Mouse (Mus musculus) cerebellum, postnatal 14 days (tissue): Measurements from ENCODE around the gene Igbp1.

Experiments
- DNase-seq, 2 experiments: peaks; one replicate each; pipeline ENCODE4 v3.0.0; 2021; ENCODE audit warnings: mixed read lengths in 2 of 2

Gene Igbp1

GRCm38 (mm10) chrX:100494068-100494978, at the start of gene Igbp1:
Gene Igbp1, plus strand, starts transcription at chrX:100494291.
- DNase-seq, result peak; percentile 75 to 77

- no peak for DNase-seq
These were observed 26.0 kb upstream of the Igbp1 start for GRCm38 (mm10) chrX:100468047-100468446.

GRCm38 (mm10) chrX:100470126-100470525, 24.0 kb upstream of the Igbp1 start:
- no peak for DNase-seq

GRCm38 (mm10) chrX:100471491-100471890, 22.6 kb upstream of the Igbp1 start:
- no peak for DNase-seq

- no peak for DNase-seq
These were observed 18.4 kb upstream of the Igbp1 start for GRCm38 (mm10) chrX:100475569-100476223.

GRCm38 (mm10) chrX:100480317-100480716, 13.8 kb upstream of the Igbp1 start:
- peak; percentile 68 to 78 for DNase-seq

GRCm38 (mm10) chrX:100493500-100494067, 507 bp upstream of the Igbp1 start:
- DNase-seq, result no peak

- no peak for DNase-seq
These were observed 10.2 kb downstream of the Igbp1 start for GRCm38 (mm10) chrX:100504175-100504851.

- DNase-seq, result no peak
These were observed 14.1 kb downstream of the Igbp1 start for GRCm38 (mm10) chrX:100508164-100508563.

GRCm38 (mm10) chrX:100509921-100510320, 15.8 kb downstream of the Igbp1 start:
- no peak for DNase-seq

GRCm38 (mm10) chrX:100516683-100517082, 22.6 kb downstream of the Igbp1 start:
- no peak for DNase-seq

- DNase-seq, result no peak
These were observed 23.5 kb downstream of the Igbp1 start for GRCm38 (mm10) chrX:100517626-100518025.

GRCm38 (mm10) chrX:100518532-100518931, 24.4 kb downstream of the Igbp1 start:
- no peak for DNase-seq

GRCm38 (mm10) chrX:100524471-100524870, 30.4 kb downstream of the Igbp1 start, which contains the start of gene Dgat2l6:
Gene Dgat2l6, plus strand, starts transcription at chrX:100524838.
- DNase-seq, result no peak

- DNase-seq, result no peak
These were observed 61.9 kb downstream of the Igbp1 start for GRCm38 (mm10) chrX:100556026-100556425.

- no peak for DNase-seq
These were observed 71.6 kb downstream of the Igbp1 start for GRCm38 (mm10) chrX:100565696-100566095.
